Mouse (Mus musculus) frontal cortex, postnatal 14 days (tissue): Measurements from ENCODE around the gene Rsph1.

ENCODE experiments used
- DNase-seq, 2 experiments: peaks; one replicate each; pipeline ENCODE4 v3.0.0; 2022; ENCODE audit warnings: low spot score in 2 of 2

The Rsph1 gene

DNA sequence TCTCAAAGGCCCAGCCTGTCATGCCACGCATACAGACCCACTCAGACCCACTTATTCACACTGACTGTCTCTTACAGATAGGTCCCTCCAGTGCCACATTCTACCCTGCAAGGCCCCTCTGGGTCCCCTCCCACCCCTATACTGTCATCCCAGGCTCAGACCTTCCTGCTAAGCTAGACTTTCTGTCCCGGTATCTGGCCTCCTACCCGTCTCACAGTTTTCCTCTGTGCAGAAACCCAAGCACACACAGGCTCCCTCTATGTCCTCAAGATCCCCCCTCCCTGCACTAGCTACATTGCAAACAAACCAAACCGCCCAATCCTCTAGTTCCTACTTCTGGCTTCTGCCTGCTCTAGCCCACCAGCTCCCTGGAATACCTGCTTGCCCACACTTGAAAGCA, 748 bp upstream of the Rsph1 start:
- DNase-seq, result no peak

DNA sequence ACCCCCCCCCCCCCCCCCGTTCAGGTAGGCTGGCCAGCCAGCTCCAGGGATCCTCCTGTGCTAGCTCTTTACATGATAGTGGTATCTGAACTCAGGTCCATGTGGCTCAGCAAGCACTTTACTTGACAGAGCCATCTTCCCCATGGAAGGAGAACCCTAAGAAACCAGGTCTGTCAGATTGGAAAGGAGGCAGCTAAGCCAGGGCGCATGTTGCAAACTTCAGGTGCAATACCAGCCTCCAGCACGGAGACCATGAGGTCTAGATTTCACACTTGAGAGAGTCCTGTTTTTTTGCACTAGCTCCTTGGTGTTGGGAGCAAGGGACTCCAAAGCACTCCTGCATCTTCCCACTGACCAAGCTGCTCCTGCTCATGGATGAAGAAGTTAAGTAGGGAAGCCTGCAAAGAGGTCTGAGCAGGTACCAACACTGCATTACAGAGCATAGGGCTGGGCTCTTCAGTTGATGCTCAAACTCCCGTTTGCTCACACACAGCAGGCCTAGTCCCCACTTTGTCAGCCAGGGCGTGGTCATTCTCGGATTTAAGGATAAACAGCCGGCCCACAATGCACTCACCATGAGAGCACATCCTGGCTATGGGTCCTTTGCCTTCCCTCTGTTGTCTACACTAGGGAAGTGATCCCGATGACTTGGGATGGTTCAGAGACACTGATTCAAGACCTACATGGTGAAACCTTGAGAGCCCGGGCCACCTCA, 819 bp downstream of the Rsph1 start:
- DNase-seq, result peak in 1 of 2 experiments; percentile 52

DNA sequence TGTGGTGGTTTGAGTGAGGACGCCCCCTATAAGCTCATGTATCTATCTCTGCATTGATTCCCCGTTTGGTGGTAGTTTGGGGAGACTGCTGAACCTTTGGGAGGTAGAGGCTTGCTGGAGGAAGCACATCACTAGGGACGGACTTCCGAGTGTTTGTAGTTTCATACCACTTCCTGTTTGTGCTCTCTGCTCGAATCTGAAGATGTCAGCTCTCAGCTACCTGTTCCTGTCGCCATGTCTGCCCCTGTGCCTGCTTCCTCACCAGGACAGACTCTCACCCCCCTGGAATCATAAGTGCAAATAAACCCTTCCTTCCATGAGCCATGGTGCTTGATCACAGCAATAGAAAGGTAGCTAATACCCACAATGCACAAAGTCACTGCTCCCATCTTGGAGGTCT, 2.0 kb downstream of the Rsph1 start:
- DNase-seq, result no peak

DNA sequence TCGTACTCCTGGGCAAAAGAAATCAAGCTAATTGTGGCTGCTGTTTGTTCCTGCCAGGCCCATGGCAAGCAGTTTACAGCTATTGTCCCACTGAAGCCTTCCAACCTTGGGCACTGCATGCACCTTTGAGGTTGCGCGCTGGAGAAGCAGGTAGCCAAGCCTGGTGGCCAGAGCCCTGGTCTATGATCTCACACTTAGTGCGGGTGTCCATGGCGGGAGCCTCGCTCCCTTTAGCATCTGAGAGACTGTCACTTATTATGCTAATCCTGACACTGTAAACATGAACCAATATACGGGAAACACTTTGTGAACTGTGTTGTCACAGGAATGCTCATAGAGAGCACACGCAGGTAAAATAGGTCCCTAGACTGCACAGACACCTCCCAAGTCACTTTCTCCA, 3.6 kb downstream of the Rsph1 start:
- no peak for DNase-seq

DNA sequence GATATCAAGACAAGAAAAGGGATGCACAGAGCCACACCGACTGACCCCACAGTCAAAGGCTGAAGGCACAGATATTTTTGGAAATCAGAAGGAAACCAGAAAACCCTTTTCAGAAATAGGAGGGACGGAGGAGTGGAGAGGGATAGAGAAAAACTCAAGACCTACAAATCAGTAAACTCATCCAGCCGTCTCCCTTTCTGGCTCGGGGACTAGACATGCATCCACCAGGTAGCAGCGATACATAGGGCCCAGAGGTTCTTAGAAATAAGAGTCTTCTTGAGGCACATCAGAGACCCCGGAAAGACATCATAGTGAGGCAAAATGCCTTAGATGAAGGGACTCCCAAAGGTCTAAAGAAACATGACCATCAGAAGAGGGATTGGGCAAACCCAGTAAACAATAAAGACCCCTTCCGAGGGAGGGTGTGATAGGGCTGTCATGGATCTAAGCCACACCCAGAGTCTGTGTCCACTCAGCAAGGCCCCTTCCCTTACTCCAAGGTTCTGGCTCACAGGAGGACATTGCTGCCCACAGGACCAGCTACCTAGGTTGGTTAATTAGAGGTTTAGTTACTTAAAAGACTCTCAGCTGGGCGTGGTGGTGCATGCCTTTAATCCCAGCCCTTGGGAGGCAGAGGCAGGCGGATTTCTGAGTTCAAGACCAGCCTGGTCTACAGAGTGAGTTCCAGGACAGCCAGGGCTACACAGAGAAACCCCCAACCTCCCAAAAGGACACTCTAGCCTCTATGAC, 4.6 kb downstream of the Rsph1 start:
- no peak for DNase-seq

DNA sequence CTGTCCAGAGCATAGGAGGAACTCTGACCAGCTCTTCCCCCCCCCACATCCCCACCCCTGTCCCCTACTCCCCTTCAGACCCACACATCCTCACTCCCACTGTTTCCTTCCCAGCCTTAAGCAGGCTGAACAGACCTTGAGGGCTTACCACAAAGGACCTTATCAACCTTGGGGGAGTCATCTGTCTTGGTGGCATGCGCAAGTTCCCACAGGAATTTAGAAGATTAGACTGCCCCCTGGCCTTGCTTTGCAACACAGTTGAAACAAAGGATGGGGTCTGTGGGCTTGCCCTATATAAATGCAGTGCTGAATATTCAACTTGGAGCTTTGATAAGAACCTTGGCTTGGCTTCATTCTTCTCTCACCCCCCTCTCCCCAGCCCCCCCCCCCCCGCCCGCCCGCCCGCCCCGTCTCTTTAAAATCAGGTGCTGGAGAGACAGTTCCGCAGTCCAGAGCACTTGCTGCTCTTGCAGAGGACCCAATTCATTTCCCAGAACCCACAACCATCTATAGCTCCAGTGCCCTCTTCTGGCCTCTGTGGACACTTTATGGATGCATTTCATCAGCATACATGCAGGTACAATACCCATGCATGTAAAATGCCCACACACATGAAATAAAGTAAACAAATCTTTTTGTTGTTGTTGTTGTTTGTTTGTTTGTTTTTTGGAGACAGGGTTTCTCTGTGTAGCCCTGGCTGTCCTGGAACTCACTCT, 5.9 kb downstream of the Rsph1 start:
- DNase-seq, result no peak

DNA sequence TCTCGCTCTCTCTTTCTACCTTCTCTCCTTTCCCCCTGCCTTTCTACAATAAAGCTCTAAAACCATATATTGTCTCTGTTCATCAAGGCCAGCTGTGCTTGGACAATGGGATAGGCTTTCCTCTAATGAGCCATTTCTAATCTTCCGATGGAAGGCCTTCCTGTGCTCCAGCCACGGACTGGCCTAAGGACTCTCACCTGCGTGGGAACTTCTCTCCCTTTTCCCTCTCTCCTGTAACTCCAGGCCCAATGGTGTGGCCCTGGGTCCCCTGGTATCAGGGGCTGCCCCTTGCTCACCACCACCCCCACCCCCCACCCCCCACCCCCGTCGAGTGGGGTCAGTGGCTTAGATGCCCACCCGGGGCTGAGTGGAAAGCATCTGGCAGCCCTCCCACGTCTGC, 6.4 kb downstream of the Rsph1 start:
- DNase-seq, result peak in 1 of 2 experiments; percentile 1

DNA sequence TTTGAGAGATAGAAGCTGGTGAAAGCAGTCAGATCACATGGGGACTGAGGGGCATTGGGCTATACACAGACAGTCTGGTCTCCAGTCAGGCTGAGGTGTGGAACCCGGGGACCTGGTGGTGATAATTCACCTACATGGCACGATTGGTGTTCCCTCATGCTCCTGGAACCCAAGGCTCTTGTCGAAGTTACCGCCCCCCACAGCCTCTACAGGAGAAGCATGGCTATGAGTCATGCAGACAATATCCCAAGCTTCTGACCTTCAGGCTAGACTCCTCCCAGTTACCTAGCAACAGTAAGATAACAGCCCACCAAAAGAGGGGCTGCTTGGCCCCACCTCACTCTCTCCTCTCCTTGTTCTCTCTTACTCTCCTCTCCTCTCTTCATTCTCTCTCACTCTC, 6.9 kb downstream of the Rsph1 start:
- peak in 1 of 2 experiments; percentile 3 for DNase-seq

DNA sequence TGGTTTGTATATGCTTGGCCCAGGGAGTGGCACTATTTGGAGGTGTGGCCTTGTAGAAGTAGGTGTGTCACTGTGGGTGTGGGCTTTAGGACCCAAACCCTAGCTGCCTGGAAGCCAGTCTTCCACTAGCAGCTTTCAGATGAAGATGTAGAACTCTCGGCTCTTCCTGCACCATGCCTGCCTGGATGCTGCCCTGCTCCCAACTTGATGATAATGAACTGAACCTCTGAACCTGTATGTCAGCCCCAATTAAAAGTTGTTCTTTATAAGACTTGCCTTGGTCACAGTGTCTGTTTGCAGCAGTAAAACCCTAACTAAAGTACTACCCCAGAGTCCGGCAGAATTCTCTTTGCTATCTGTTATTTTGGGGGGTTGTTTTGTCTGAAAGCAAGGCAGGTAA, 7.4 kb downstream of the Rsph1 start:
- DNase-seq, result peak in 1 of 2 experiments; percentile 3

DNA sequence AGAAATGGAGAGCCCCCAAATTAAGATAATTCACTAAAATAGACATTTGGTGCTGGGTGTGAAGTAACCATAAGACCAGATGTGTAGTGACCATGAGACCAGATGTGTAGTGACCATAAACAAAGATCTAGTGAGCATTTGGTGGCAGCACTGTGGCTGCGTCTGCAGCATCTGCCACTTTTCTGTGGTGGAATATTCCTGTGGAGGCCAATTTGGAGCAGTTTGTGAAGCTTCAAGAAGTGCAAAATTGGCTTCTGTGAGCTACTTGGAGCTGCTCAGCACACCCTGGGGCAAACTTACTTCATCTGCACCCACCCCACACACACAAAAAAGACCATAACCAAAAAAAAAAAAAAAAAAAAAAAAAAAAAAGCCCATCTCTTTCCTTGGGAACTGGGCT, 9.2 kb downstream of the Rsph1 start:
- DNase-seq, result no peak

DNA sequence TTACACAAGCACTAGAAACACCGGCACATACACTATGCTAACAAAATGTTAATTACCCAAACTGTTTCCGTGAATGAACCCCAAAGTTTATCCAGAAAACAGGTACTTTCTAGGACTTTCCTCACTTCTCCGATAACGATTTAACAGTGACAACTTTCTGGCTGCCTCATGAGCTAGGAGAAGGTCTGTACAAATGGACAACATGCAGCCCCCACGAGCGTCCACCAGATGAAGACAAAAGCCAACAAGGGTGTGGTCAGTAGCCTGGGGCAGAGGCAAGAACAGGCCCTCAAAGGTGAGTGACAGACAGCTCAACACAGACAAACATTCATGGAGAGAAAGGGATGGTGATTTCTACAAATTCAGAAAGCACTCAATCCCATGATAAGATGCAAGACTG, 9.6 kb downstream of the Rsph1 start:
- DNase-seq, result no peak

DNA sequence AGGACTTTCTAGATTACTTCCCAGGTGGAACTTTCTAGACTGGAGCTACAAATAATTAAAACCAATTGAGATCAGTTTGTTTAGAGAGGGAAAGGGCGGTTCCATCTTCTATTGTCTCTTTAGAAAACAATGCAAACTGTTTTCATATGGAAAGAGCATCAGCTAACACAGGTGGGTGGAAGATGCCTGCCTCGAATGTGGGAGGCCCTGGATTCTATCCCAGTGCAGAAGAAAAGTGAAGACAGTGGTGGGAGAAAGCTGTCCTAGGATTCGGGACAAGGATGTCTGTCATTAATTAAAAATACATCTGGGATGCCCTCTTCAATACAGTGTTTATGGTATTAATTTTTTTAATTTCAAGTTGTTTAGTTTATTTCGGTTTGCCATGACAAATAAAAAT, 10.0 kb downstream of the Rsph1 start:
- DNase-seq, result no peak

DNA sequence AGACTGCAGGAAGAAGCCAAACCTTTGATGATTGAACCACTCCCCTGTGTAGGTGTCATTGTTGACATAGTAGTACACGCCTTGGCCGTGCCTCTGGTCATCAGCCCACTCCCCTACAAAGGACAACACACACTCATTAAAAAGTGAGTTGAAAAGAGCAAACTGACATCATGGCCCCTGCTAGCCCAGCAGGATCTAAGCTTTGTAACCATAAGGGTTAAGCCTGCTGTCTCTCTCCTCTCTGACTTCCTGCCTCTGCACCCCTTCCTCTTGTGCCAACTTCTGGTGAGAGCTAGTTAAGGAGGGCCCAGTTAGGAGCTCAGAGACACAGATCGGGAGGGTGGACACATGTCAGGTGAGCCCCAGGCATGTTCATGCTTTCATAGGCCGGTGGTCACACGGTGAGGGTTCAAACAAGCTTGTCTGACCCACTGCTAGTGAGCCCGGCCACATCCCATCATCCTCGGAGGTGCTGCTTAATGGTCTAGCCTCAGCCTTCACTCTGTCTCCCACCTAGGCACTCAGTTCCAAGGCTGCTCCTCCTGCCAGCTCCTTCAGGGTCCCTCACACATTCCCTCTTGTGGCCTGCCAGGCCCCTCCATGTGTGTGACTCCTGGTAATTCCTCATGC, 10.7 kb downstream of the Rsph1 start:
- DNase-seq, result no peak

DNA sequence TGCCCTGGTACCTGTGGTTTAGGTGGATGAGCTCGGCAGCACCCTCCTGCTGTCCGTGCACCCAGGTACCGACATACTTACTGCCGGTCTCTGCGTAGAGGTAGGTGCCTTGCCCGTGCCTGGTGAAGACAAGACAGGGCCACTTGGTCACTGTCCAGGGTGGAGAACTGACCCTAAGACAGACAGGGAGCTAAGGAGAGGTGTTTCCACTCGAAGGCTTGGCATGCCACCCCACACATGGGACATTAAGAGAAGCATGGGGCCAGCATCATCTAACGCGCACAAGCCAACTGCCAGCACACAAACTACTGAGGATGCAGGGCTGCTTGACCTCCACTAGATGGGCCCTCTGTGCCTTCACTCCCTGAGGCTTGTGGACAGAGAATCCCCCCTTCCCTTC, 11.4 kb downstream of the Rsph1 start:
- no peak for DNase-seq

DNA sequence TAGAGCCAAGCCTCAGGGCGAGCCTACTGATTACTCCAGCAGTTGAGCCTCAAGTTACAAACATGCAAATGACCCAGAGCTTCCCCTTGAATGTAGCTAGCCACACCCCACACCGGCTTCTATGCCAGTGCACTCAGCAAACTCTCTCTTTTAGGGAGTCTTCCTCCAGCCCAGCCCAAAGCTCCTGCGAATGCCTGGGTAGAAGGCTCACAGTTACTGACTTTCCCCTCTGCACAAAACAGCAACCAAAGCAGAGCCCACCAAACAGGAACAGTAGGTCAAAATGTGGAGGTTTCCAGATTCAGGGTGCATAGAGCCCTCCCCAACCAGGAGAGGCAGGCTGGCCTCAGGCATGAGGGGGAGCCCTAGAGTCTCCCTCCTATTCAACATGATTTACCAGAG, 12.0 kb downstream of the Rsph1 start:
- no peak for DNase-seq

DNA sequence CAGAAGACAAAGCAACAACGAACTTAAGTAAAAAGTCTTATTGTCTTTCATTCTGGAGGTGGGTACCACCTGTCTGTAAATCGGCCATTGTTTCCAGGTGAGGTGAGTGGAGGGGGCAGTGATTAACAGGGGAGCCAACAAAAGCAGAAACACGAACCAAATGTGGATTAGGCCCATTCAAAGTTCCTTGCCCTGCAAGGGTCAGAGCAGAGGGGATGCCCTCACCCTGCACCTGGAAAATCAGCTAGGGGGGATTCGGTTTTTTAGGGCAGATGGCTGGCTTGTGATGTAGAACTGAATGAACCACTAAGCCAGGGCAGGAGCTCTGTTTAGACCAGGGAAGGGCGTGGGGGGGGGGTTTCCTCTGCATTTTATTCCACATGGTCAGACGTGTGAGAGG, 12.8 kb downstream of the Rsph1 start:
- no peak for DNase-seq

DNA sequence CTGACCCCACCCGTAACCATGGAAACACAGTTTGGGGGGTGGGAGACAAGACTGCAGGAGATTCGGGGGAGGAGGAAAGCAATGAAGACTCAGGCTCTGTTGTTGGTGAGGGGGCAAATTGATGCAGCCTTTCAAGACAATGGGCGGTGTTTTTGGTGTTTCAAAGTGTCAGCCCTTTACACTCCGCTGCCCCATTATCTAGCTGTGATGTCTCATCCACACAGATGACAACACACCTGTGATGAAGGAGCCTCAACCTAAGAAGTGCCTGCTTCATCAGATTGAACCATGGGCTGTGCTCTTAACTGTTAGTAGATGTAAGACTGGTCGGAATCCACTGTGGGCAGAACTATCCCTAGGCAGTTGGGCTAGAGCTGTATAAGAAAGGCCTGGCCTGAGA, 13.4 kb downstream of the Rsph1 start:
- no peak for DNase-seq

DNA sequence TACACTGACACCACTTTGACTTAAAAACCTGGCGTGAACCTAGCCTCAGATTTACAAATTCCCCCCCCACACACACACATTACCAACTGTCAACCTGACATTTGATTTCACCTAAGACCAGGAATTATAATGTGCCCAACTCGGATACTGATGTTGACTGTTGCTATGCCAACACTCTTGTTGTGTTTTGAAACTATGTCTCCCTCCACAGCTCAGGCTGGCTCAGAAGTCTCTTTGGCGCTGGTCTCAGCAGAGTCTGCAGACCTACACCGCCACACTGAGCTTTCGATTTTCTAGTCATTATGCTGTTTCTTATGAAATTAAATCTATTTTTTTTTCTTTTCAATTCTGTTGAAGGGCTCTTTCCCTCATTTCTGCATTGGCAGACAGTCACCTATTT, 14.5 kb downstream of the Rsph1 start:
- DNase-seq, result no peak

DNA sequence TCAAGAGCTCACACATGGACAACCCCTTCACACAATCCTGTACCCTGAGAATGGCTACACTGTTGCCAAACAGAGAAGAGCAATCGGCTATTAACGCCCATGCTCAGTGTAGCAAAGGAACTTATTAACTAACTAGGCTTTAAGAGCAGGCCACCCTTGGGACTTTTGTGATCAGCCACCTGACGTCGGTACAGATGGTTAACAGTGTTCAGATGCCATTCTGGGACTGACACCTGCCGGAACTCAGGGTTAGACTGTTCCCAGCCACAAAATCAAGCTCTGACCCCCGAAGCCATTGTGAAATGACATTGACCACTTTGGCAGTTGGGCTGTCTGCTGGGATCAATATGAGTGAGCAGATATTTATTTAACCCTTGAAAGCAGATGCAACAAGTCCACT, 15.8 kb downstream of the Rsph1 start:
- DNase-seq, result no peak

DNA sequence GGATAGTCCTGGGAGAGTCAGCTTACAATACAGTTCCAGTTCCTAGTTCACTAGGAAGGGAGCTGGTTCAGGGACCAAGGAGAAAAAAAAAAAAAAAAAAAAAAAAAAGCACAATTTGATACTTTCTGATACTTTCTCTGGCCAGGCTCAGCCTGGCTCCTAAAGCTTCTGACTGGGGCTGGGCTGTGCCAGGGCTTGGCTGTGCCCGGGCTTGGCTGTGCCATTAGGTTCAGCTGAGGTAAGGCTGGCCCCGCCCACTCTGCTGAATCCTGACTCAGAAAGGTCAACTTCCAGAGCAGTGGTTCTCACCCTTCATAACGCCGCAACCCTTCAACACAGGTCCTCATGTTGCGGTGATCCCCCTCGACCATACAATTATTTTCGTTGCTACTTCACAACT, 16.8 kb downstream of the Rsph1 start:
- no peak for DNase-seq

DNA sequence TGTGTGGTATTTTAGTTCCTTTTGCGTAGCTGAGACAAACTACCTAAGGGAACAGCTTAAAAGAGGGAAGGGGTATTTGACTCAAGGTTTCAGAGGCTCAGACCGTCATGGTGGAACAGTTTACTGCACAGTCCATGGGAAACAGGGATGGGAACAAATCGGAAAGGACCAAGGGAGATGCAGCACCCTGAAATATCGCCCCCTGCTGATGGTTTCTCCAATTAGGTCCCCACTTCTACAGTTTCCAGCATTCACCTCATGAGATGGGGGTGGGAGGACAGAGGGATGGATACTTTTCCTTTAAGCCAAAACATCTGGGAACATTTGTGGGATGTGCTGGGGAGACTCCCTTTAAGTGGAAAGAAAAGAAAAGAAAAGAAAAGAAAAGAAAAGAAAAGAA, 17.4 kb downstream of the Rsph1 start:
- no peak for DNase-seq

DNA sequence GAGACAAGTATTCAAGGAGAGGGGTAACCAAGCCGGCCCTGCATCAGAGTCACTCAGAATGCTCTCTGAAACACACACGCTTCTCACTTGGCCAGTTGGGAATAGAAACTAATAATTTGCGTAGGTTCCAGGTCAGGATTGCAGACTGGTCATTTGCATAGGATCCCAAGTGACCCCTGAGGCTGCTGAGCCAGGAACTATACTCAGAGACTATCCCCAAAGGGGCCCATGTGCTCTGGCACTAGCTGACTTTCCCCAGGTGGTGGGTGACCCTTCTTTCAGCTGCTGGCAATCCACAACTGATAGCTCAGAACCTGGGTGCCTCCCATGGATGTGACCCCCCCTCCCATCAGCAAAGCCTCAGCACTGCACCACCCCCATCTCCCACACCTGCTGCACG, 18.0 kb downstream of the Rsph1 start:
- no peak for DNase-seq
